Mouse (Mus musculus): ENCODE measurements at regions not wholly inside any gene's neighbourhood (a gene's known extent, or its start where the extent isn't known, plus 50 kb on each side); places are given as distances from the start of the nearest gene placed in this dataset.

GRCm38 (mm10) chr2:46468936-46469629 is 1351.9 kb upstream of the Zeb2 start:
- DNase-seq, result no peak

GRCm38 (mm10) chr2:46465389-46465788 is 1348.2 kb upstream of the Zeb2 start:
- DNase-seq, result peak; percentile 27 to 37

- no peak for DNase-seq
Observed at GRCm38 (mm10) chr2:46464913-46465312, 1347.7 kb upstream of the Zeb2 start.

GRCm38 (mm10) chr2:46462670-46463069 is 1345.5 kb upstream of the Zeb2 start:
- DNase-seq, result no peak

- DNase-seq, result no peak
Observed at GRCm38 (mm10) chr2:46450698-46451097, 1333.5 kb upstream of the Zeb2 start.

- no peak for DNase-seq
Observed at GRCm38 (mm10) chr2:46445306-46445705, 1328.1 kb upstream of the Zeb2 start.

GRCm38 (mm10) chr2:46443686-46444180 is 1326.5 kb upstream of the Zeb2 start:
- peak; percentile 57 to 63 for DNase-seq

GRCm38 (mm10) chr2:46443061-46443685 is 1326.0 kb upstream of the Zeb2 start:
- peak; percentile 4 to 13 for DNase-seq

- DNase-seq, result no peak
Observed at GRCm38 (mm10) chr2:46442576-46442975, 1325.4 kb upstream of the Zeb2 start.

GRCm38 (mm10) chr2:46441927-46442326 is 1324.7 kb upstream of the Zeb2 start:
- no peak for DNase-seq

- no peak for DNase-seq
Observed at GRCm38 (mm10) chr2:46441348-46441747, 1324.2 kb upstream of the Zeb2 start.

GRCm38 (mm10) chr2:46440038-46440437 is 1322.8 kb upstream of the Zeb2 start:
- DNase-seq, result no peak

- no peak for DNase-seq
Observed at GRCm38 (mm10) chr2:46418281-46418680, 1301.1 kb upstream of the Zeb2 start.

- DNase-seq, result no peak
Observed at GRCm38 (mm10) chr2:46402373-46403114, 1285.3 kb upstream of the Zeb2 start.

GRCm38 (mm10) chr2:46394161-46394560 is 1277.0 kb upstream of the Zeb2 start:
- peak; percentile 48 to 73 for DNase-seq

GRCm38 (mm10) chr2:46372847-46373461 is 1255.8 kb upstream of the Zeb2 start:
- no peak for DNase-seq

- no peak for DNase-seq
Observed at GRCm38 (mm10) chr2:46371755-46372154, 1254.6 kb upstream of the Zeb2 start.

- no peak for DNase-seq
Observed at GRCm38 (mm10) chr2:46370949-46371348, 1253.8 kb upstream of the Zeb2 start.

GRCm38 (mm10) chr2:46368882-46369281 is 1251.7 kb upstream of the Zeb2 start:
- DNase-seq, result no peak

- DNase-seq, result no peak
Observed at GRCm38 (mm10) chr2:46366135-46366485, 1248.9 kb upstream of the Zeb2 start.

- DNase-seq, result no peak
Observed at GRCm38 (mm10) chr2:46365428-46366134, 1248.4 kb upstream of the Zeb2 start.

GRCm38 (mm10) chr2:46360049-46360712 is 1243.0 kb upstream of the Zeb2 start:
- no peak for DNase-seq
